Mouse (Mus musculus) neural tube, embryonic 12.5 days (tissue): ENCODE measurements at regions not wholly inside any gene's neighbourhood (a gene's known extent, or its start where the extent isn't known, plus 50 kb on each side); places are given as distances from the start of the nearest gene placed in this dataset.
A peak's percentile ranks its signal among the peaks of the same experiment; 100 is the strongest.

Experiments used
- ATAC-seq: fragments of 200-750 bp; cut with Nextera tagmentation; 2 replicates; pipeline ENCODE4 v1.8.0; 2017; ENCODE audit warnings: low read depth, mild to moderate bottlenecking, moderate TSS enrichment, moderate library complexity; ENCODE audit not compliant: low FRiP score
- H3K27ac ChIP-seq: fragments of 300-500 bp; sonication (generic); 2 replicates; pipeline ENCODE4 v1.5.1; 2016
- H3K27me3 ChIP-seq: fragments of 300-500 bp; sonication (generic); replicated peaks from 2 replicates; pipeline ENCODE4 v1.6.1; 2016; ENCODE audit warnings: mild to moderate bottlenecking
- H3K36me3 ChIP-seq: fragments of 300-500 bp; sonication (generic); 2 replicates; pipeline ENCODE4 v1.6.1; 2016; ENCODE audit warnings: mild to moderate bottlenecking
- H3K4me1 ChIP-seq: fragments of 300-500 bp; sonication (generic); 2 replicates; pipeline ENCODE4 v1.6.1; 2016
- H3K4me2 ChIP-seq: fragments of 300-500 bp; sonication (generic); replicated peaks from 2 replicates; pipeline ENCODE4 v1.6.1; 2016; ENCODE audit warnings: mild to moderate bottlenecking
- H3K4me3 ChIP-seq: fragments of 300-500 bp; sonication (generic); 2 replicates; pipeline ENCODE4 v1.5.1; 2016
- H3K9ac ChIP-seq: fragments of 300-500 bp; sonication (generic); 2 replicates; pipeline ENCODE4 v1.6.1; 2016; ENCODE audit warnings: mild to moderate bottlenecking
- H3K9me3 ChIP-seq: fragments of 300-500 bp; sonication (generic); 2 replicates; pipeline ENCODE4 v1.6.1; 2016; ENCODE audit warnings: mild to moderate bottlenecking
- WGBS: fragments of 180-500 bp; shearing (Covaris S2); methylation state at CpG from one replicate; pipeline ENCODE4 v1.1.7; 2016; 5-methylcytosine and 5-hydroxymethylcytosine counted together

DNA sequence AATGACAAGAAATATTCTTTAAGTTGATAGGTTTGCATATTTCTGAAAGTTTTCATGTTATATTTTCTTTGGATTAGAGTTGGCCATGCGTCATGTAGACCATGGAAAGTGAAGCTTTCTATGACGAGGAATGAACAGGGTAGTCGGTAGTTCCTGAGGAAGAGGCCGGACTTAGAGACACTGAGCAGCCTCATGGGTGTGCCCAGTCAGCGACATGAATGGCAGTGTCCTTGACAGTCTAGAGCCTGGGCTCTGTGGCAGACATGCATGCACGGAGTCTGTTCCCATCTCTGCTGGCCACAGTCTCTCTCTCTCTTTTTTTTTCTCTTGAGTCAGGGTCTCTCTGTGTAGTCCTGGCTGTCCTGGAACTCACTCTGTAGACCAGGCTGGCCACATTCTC, 1176.9 kb upstream of the A1bg start:
- no peaks in the 10 kb centered on the region for H3K4me1 ChIP-seq
- ATAC-seq = no peak
- no peak overlapping the region for H3K4me3 ChIP-seq
- no peaks in the 10 kb centered on the region for H3K27me3 ChIP-seq
- H3K9ac ChIP-seq = no peak overlapping the region
- H3K4me2 ChIP-seq = no peak overlapping the region
- WGBS = 94% methylated on average over 6 of the region's 6 CpGs
- no peaks in the 10 kb centered on the region for H3K36me3 ChIP-seq
- peaks cover 4% of the 10 kb centered on the region; the same call in 1 of the 2 replicates for H3K9me3 ChIP-seq
- no peak overlapping the region for H3K27ac ChIP-seq

GRCm38 (mm10) chr15:62098791-62099660, 1176.2 kb upstream of the A1bg start:
- H3K36me3 ChIP-seq = no peaks in the 10 kb centered on the region
- no peak for ATAC-seq
- no peak overlapping the region for H3K4me2 ChIP-seq
- H3K9me3 ChIP-seq = peaks cover 4% of the 10 kb centered on the region; the same call in 1 of the 2 replicates
- WGBS = 54% methylated on average over 16 of the region's 16 CpGs
- H3K27me3 ChIP-seq = no peaks in the 10 kb centered on the region
- no peak overlapping the region for H3K27ac ChIP-seq
- no peak overlapping the region for H3K9ac ChIP-seq
- H3K4me1 ChIP-seq = no peaks in the 10 kb centered on the region
- H3K4me3 ChIP-seq = no peak overlapping the region

GRCm38 (mm10) chr15:62096778-62097177, 1174.0 kb upstream of the A1bg start:
- H3K4me1 ChIP-seq = peaks cover 11% of the 10 kb centered on the region
- H3K9me3 ChIP-seq = no peaks in the 10 kb centered on the region
- ATAC-seq = no peak
- no peaks in the 10 kb centered on the region for H3K36me3 ChIP-seq
- no peak overlapping the region for H3K9ac ChIP-seq
- H3K27ac ChIP-seq = no peak overlapping the region
- no peak overlapping the region for H3K4me2 ChIP-seq
- 91% methylated on average over 7 of the region's 7 CpGs for WGBS
- no peak overlapping the region for H3K4me3 ChIP-seq
- no peaks in the 10 kb centered on the region for H3K27me3 ChIP-seq

- no peaks in the 10 kb centered on the region for H3K27me3 ChIP-seq
- H3K9me3 ChIP-seq = no peaks in the 10 kb centered on the region
- ATAC-seq = no peak
- H3K36me3 ChIP-seq = no peaks in the 10 kb centered on the region
- 86% methylated on average over 3 of the region's 3 CpGs for WGBS
- H3K9ac ChIP-seq = no peak overlapping the region
- H3K4me3 ChIP-seq = no peak overlapping the region
- no peak overlapping the region for H3K27ac ChIP-seq
- H3K4me1 ChIP-seq = peaks cover 11% of the 10 kb centered on the region
- no peak overlapping the region for H3K4me2 ChIP-seq
Measured at GRCm38 (mm10) chr15:62095198-62095597, 1172.4 kb upstream of the A1bg start.

DNA sequence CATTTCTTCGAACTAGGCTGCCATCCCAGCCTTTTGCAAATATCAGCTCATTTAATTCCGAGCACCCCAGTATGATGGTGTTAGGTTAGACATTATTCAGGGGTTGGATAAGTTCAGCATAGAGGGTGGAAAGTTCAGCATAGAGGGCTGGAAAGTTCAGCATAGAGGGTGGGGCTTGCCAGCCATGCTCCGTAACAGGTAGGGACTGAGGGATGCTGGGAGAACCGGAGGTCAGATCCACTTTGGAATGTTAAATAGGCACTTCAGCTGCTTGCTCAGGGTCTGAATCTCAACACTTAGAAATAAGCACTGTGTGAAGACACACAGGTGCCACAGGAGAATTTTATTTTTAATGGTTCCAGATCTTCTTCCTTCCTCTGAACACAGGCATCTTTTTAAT, 1170.9 kb upstream of the A1bg start:
- Histone ChIP-seq H3K4me3 (no peak overlapping the region), H3K36me3 (no peaks in the 10 kb centered on the region), H3K9me3 (no peaks in the 10 kb centered on the region), H3K9ac (no peak overlapping the region), H3K4me2 (no peak overlapping the region), H3K27ac (no peak overlapping the region), H3K4me1 (peaks cover 11% of the 10 kb centered on the region), H3K27me3 (no peaks in the 10 kb centered on the region)
- 80% methylated on average over 4 of the region's 4 CpGs for WGBS
- no peak for ATAC-seq

- H3K36me3 ChIP-seq = no peaks in the 10 kb centered on the region
- no peaks in the 10 kb centered on the region for H3K27me3 ChIP-seq
- 0 out of 2 replicates have a peak overlapping the region, but pooled peaks have one; percentile 27 for H3K27ac ChIP-seq
- peak; percentile 69 for ATAC-seq
- H3K4me3 ChIP-seq = no peak overlapping the region
- 8% methylated on average over 5 of the region's 5 CpGs for WGBS
- H3K4me1 ChIP-seq = peaks cover 11% of the 10 kb centered on the region
- no peaks in the 10 kb centered on the region for H3K9me3 ChIP-seq
- H3K9ac ChIP-seq = no peak overlapping the region
- H3K4me2 ChIP-seq = 0 out of 2 replicates have a peak overlapping the region, but pooled peaks have one; percentile 3
Measured at GRCm38 (mm10) chr15:62092671-62093185, 1169.9 kb upstream of the A1bg start.

DNA sequence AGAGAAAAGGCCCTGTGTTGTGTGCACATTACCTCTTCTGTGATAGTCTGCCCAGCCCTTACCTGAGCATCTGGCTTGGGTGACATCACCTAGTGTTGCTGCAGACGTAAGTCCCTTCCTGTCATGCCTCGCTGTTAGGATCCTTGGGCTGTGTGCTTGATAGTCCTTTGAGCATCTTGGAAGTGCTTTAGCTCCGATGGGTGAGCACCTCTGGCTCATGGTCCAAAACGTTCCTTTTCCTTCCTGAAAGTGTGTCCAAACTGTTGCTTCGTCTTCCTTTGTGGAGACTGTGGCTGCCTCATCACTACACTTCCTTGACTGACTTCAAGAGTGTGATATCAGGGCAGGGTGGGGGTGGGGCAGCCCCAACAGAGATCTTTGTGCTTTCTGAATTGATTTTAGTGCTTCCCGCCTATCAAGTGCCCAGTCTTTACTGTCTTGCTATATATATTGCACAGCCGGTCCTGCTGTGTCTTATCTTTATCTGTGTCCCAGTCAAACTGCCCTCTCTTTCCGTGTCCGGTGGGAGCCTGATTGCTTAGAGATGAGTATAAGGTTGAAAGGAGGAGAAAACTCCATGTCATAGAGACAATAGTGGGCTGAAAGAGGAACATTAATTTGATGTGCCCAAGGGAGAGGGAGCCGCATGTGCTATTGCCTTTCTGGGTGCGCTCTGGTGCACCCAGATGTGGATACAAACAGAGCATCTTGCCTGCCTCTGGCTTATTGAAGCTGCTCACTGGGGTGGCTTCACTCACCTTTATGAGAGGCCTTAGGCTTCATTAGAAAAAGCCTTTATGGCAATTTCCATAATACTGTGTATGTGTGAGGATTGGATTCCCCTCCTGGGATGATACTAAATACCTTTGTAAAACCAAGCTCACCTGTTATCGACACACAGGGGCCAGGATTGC, 1169.2 kb upstream of the A1bg start:
- Histone ChIP-seq H3K27me3 (no peaks in the 10 kb centered on the region), H3K27ac (no peak overlapping the region), H3K4me1 (peaks cover 11% of the 10 kb centered on the region), H3K4me3 (no peak overlapping the region), H3K9ac (no peak overlapping the region), H3K9me3 (no peaks in the 10 kb centered on the region), H3K4me2 (0 out of 2 replicates have a peak overlapping the region, but pooled peaks have one; percentile 3), H3K36me3 (no peaks in the 10 kb centered on the region)
- ATAC-seq = peak; percentile 59; the same call in 1 of the 2 replicates
- 42% methylated on average over 12 of the region's 12 CpGs for WGBS

DNA sequence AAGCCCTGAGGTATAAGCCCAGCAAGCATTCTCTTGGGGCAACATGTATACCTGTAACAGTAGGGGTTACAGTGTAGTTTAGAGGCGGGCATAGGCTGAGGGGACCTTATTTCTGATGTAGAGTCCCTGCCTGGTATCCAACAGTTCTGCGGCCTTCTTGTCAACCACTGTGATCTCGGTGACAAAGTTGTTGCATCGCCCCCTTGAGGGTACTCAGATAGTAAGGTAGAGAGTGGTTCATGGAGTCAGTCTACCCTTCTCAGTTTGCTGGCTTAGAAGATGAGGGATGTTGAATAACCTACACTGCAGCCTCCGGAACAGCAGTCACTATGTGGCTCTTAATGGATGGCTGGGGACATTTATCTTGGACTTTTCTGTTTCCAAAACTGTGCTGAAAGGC, 1168.3 kb upstream of the A1bg start:
- Histone ChIP-seq H3K4me3 (no peak overlapping the region), H3K4me1 (peaks cover 11% of the 10 kb centered on the region), H3K9me3 (no peaks in the 10 kb centered on the region), H3K27me3 (no peaks in the 10 kb centered on the region), H3K4me2 (no peak overlapping the region), H3K9ac (no peak overlapping the region), H3K36me3 (no peaks in the 10 kb centered on the region), H3K27ac (no peak overlapping the region)
- WGBS = 90% methylated on average over 5 of the region's 5 CpGs
- ATAC-seq = no peak

DNA sequence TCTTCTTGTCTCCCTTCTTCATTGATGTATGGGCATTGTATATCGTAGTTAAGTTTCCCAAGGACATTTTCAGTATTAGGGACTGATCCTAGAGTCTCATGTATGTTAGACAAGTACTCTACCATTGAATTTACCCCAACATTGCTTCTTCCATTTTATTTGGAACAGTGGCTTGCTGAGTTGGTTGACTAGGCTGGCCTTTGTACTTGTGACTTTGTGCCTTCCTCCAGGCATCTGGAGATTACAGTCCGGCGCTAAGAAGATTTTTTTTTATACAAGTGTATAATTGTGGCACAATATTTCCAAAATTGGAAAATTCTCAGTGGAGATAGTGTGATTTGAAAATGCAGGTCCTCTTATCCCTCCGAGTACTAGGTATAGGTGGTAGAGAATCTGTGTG, 1165.5 kb upstream of the A1bg start:
- Histone ChIP-seq H3K27ac (no peak overlapping the region), H3K9me3 (no peaks in the 10 kb centered on the region), H3K4me2 (no peak overlapping the region), H3K4me1 (peaks cover 11% of the 10 kb centered on the region), H3K9ac (no peak overlapping the region), H3K27me3 (no peaks in the 10 kb centered on the region), H3K4me3 (no peak overlapping the region), H3K36me3 (no peaks in the 10 kb centered on the region)
- ATAC-seq = no peak
- 93% methylated on average over 4 of the region's 4 CpGs for WGBS

GRCm38 (mm10) chr15:62087755-62088154, 1164.9 kb upstream of the A1bg start:
- no peak overlapping the region for H3K4me2 ChIP-seq
- H3K9me3 ChIP-seq = no peaks in the 10 kb centered on the region
- no peaks in the 10 kb centered on the region for H3K36me3 ChIP-seq
- ATAC-seq = no peak
- H3K4me1 ChIP-seq = peaks cover 8% of the 10 kb centered on the region
- no peaks in the 10 kb centered on the region for H3K27me3 ChIP-seq
- 64% methylated on average over 6 of the region's 6 CpGs for WGBS
- no peak overlapping the region for H3K4me3 ChIP-seq
- H3K27ac ChIP-seq = no peak overlapping the region
- no peak overlapping the region for H3K9ac ChIP-seq

- no peak overlapping the region for H3K4me2 ChIP-seq
- H3K4me3 ChIP-seq = no peak overlapping the region
- no peaks in the 10 kb centered on the region for H3K9me3 ChIP-seq
- no peak overlapping the region for H3K27ac ChIP-seq
- no peak overlapping the region for H3K9ac ChIP-seq
- no peak for ATAC-seq
- H3K4me1 ChIP-seq = no peaks in the 10 kb centered on the region
- 62% methylated on average over 3 of the region's 3 CpGs for WGBS
- no peaks in the 10 kb centered on the region for H3K27me3 ChIP-seq
- H3K36me3 ChIP-seq = no peaks in the 10 kb centered on the region
Measured at GRCm38 (mm10) chr15:62086037-62086436, 1163.2 kb upstream of the A1bg start.

DNA sequence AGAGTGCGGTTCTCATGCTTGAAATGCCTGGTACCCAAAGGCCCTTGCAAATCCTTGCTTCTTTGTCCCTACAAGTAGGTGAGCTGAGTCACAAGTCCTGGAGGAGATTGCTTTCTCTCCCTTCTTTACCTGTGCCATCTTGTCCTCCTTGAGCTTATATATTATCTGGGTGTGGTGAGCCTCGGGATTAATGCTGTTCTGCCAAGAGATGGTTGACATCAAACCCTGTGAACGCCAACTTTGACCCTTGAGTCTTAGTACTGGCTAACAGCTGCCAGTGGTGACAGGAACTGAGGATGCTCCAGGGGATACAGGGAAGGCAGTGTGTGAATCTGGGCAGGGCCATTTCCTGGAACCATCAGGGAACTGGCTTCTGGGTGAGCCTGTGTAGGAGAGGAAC, 1160.5 kb upstream of the A1bg start:
- Histone ChIP-seq H3K27ac (no peak overlapping the region), H3K27me3 (no peaks in the 10 kb centered on the region), H3K4me3 (no peak overlapping the region), H3K4me1 (peaks cover 6% of the 10 kb centered on the region; the same call in 1 of the 2 replicates), H3K9me3 (no peaks in the 10 kb centered on the region), H3K9ac (no peak overlapping the region), H3K36me3 (no peaks in the 10 kb centered on the region), H3K4me2 (no peak overlapping the region)
- no peak for ATAC-seq
- 93% methylated on average over 3 of the region's 3 CpGs for WGBS
